Mouse (Mus musculus) limb, embryonic 11.5 days (tissue): Measurements from ENCODE around the gene Tnip1. TPM values are rescaled to one million over a fixed set of nuclear protein-coding genes. Genes with fewer than 3 reads are reported as not detected.

ENCODE experiments used
- ATAC-seq: fragments of 200-750 bp; cut with Nextera tagmentation; 2 replicates; pipeline ENCODE4 v1.8.0; 2017; ENCODE audit warnings: low read depth; ENCODE audit not compliant: insufficient number of reproducible peaks, low FRiP score, low TSS enrichment
- DNase-seq: peaks from one replicate; pipeline ENCODE4 v3.0.0-alpha.2; 2015; ENCODE audit warnings: low spot score
- H3K27ac ChIP-seq: fragments of 300-500 bp; sonication (generic); replicated peaks from 2 replicates; pipeline ENCODE4 v1.5.1; 2014; ENCODE audit warnings: low read depth, mild to moderate bottlenecking, low read length
- H3K27me3 ChIP-seq: fragments of 300-500 bp; sonication (generic); 2 replicates; pipeline ENCODE4 v1.6.1; 2014; ENCODE audit warnings: mild to moderate bottlenecking, low read length, mixed read lengths; ENCODE audit not compliant: control insufficient read depth, insufficient read depth
- H3K36me3 ChIP-seq: fragments of 300-500 bp; sonication (generic); 2 replicates; pipeline ENCODE4 v1.6.1; 2014; ENCODE audit warnings: mild to moderate bottlenecking, low read length, moderate library complexity, mixed read lengths; ENCODE audit not compliant: control insufficient read depth, insufficient read depth
- H3K4me1 ChIP-seq: fragments of 300-500 bp; sonication (generic); 2 replicates; pipeline ENCODE4 v1.6.1; 2014; ENCODE audit warnings: low read length, mixed read lengths; ENCODE audit not compliant: control insufficient read depth, insufficient read depth
- H3K4me2 ChIP-seq: fragments of 300-500 bp; sonication (generic); 2 replicates; pipeline ENCODE4 v1.6.1; 2014; ENCODE audit warnings: low read depth, mild to moderate bottlenecking, moderate library complexity; ENCODE audit not compliant: severe bottlenecking
- H3K4me3 ChIP-seq: fragments of 300-500 bp; sonication (generic); 2 replicates; pipeline ENCODE4 v1.5.1; 2014; ENCODE audit warnings: low read depth, low read length
- H3K9ac ChIP-seq: fragments of 300-500 bp; sonication (generic); 2 replicates; pipeline ENCODE4 v1.6.1; 2014; ENCODE audit warnings: mild to moderate bottlenecking, low read length
- H3K9me3 ChIP-seq: fragments of 300-500 bp; sonication (generic); 2 replicates; pipeline ENCODE4 v1.6.1; 2016; ENCODE audit warnings: low read length; ENCODE audit not compliant: control insufficient read depth
- WGBS: fragments of 180-500 bp; shearing (Covaris S2); extraction: QIAGEN DNeasy Blood & Tissue Kit; methylation state at CpG from one replicate; pipeline ENCODE4 v1.1.7; 2014; 5-methylcytosine and 5-hydroxymethylcytosine counted together
- polyA plus RNA-seq: library from polyadenylated mRNA; unstranded; fragments of >200 nt; fragmentation: Nextera tagmentation; extraction: Ambion mirVana; gene quantifications from 2 replicates; pipeline ENCODE4 v1.2.1, GENCODE M21; 2014

The Tnip1 gene
- polyA plus RNA-seq, 1 experiment from 2014 or later = 13.4 TPM

DNA sequence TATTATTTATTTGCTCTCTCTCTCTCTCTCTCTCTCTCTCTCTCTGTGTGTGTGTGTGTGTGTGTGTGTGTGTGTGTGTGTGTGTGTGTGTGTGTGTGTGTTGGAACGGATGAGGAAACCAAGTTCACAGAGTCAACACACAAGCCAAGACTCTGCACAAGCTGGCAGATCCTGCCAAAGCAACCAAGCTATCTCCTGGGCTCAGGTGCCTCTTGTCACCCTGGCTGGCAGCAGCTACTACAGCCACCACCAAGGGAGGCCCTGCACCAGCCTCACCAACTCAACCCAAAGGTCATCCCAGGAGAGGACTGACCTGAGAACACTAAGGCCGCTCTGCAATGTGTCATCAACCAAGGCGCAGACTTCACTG lies 26.0 kb downstream of the Tnip1 start:
- WGBS = 80% methylated on average over 3 of the region's 3 CpGs
- Histone ChIP-seq H3K4me1 (peaks cover 4% of the 10 kb centered on the region), H3K9me3 (no peaks in the 10 kb centered on the region), H3K9ac (no peak overlapping the region), H3K27ac (no peak overlapping the region), H3K4me3 (no peak overlapping the region), H3K27me3 (no peaks in the 10 kb centered on the region), H3K36me3 (peaks cover 2% of the 10 kb centered on the region; the same call in 1 of the 2 replicates), H3K4me2 (no peak overlapping the region)
- ATAC-seq (no peak), DNase-seq (no peak)

DNA sequence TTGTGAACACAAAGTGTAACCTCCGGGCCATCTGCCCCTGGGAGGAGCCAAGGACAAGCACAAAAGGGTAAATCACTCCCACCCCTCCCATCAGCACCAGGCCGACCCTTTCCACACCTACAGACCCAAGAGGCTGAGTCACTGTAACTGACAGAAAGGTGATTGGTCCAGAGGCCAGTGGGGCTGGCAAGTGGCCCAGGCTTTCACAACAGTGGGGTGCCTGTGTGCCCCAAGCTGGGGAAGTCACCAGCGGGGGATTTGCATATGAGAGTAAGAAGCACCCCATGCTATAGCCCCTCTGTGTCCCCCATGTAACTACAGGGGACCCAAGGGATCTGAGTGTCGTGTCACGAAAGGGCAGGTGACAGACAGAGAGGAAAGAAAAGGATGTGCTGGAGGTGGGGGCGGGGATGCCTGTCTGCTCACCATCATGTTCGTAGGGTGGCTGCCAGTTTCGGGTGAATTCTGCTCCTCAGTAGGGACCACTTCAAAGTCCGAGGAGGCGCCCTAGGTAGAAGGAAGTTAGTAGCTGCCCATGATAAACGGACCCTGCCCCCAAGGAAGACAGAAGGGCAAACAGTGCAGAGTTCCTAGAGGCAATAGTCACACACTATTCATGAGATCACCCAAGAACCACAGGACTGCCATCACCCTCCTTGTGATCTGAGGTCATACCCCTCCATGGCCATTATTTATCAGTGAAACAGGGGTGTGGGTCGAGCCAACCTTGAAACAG lies 26.5 kb downstream of the Tnip1 start:
- no peak overlapping the region for H3K4me3 ChIP-seq
- ATAC-seq (no peak), DNase-seq (no peak)
- no peak overlapping the region for H3K4me2 ChIP-seq
- 27% methylated on average over 12 of the region's 12 CpGs for WGBS
- H3K36me3 ChIP-seq = peaks cover 2% of the 10 kb centered on the region; the same call in 1 of the 2 replicates
- H3K9me3 ChIP-seq = no peaks in the 10 kb centered on the region
- H3K9ac ChIP-seq = no peak overlapping the region
- no peaks in the 10 kb centered on the region for H3K27me3 ChIP-seq
- H3K4me1 ChIP-seq = peaks cover 4% of the 10 kb centered on the region
- H3K27ac ChIP-seq = no peak overlapping the region

DNA sequence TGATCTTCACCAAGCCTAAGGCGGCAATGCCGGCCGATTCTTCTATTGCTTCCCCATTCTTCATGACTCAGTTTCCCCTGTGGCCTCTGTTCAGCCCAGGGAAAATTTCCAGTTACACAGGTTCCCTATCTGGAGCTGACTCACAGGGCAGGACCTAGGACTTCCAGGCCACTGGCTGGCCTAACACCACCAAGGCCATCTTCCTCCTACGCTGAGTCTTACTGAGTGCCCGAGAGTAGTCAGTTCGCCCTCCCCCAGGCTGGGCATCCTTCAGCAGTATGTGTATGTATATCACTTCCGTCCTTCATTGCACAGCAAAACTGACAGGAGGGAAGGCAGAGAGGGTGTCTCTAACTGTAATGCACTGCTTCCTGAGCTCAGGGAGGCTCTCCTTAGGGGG lies 28.5 kb downstream of the Tnip1 start:
- ATAC-seq (no peak), DNase-seq (no peak)
- peaks cover 2% of the 10 kb centered on the region; the same call in 1 of the 2 replicates for H3K36me3 ChIP-seq
- no peak overlapping the region for H3K4me2 ChIP-seq
- no peak overlapping the region for H3K4me3 ChIP-seq
- no peaks in the 10 kb centered on the region for H3K27me3 ChIP-seq
- H3K9ac ChIP-seq = no peak overlapping the region
- peaks cover 4% of the 10 kb centered on the region for H3K4me1 ChIP-seq
- H3K27ac ChIP-seq = no peak overlapping the region
- 93% methylated on average over 7 of the region's 7 CpGs for WGBS
- H3K9me3 ChIP-seq = no peaks in the 10 kb centered on the region

DNA sequence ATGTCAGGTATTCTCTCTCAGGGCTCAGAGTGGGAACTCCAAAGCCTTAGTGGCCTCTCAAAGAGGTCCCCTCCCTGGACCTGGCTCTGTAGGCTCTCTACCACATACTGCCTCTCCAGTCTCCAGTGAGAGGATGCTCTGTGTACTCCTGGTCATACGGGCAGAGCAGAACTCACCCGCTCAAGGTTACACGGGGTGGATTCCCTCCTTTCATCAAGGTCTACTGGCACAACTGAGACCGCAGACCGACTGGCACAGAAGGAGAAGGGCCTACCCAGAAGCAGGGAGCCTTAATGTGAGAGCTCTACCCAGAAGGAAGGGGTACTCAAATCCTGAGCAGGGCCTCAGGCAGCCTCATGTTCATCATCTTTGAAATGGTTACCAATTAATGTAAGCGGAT lies 30.2 kb downstream of the Tnip1 start:
- no peaks in the 10 kb centered on the region; the same call in 1 of the 2 replicates for H3K36me3 ChIP-seq
- H3K4me2 ChIP-seq = no peak overlapping the region
- H3K9me3 ChIP-seq = no peaks in the 10 kb centered on the region
- H3K9ac ChIP-seq = no peak overlapping the region
- WGBS = 93% methylated on average over 6 of the region's 6 CpGs
- H3K27ac ChIP-seq = no peak overlapping the region
- H3K27me3 ChIP-seq = no peaks in the 10 kb centered on the region
- no peak overlapping the region for H3K4me3 ChIP-seq
- ATAC-seq = no peak
- no peak for DNase-seq
- peaks cover 4% of the 10 kb centered on the region for H3K4me1 ChIP-seq

DNA sequence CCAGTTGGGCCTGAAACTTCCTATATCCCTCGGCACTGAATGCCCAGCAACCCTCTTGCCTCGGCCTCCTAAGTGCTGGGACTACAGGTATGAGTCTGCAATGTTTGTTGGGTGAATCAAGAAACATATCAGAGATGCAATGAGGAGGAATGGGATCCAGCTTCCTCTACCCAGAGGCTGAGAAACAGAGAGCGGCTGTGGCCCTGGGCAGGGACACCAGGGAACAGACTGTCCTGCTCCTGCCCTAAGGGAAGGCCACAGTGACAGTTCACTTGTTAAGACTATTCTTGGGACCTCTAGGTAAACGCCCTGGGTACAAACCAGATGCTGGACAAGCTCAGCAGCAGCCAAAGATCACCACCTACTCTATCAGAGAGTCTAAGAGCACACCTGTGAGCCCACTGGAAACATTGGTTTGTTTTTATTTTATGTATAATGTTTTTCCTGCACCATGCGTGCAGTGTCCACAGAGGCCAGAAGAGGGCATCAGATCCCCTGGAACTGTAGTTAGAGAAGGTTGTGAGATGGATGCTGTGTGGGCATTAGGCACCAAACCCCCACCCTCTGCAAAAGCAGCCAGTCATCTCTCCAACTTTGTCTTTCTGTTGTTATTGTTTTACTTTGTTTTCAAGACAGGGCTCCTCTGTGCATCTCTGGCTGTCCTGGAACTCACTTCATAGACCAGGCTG lies 31.2 kb downstream of the Tnip1 start:
- DNase-seq (peak; percentile 57), ATAC-seq (no peak)
- WGBS = 63% methylated on average over 5 of the region's 5 CpGs
- Histone ChIP-seq H3K9me3 (no peaks in the 10 kb centered on the region), H3K4me2 (no peak overlapping the region), H3K36me3 (no peaks in the 10 kb centered on the region; the same call in 1 of the 2 replicates), H3K27me3 (no peaks in the 10 kb centered on the region), H3K27ac (no peak overlapping the region), H3K4me3 (no peak overlapping the region), H3K9ac (no peak overlapping the region), H3K4me1 (peaks cover 4% of the 10 kb centered on the region)

DNA sequence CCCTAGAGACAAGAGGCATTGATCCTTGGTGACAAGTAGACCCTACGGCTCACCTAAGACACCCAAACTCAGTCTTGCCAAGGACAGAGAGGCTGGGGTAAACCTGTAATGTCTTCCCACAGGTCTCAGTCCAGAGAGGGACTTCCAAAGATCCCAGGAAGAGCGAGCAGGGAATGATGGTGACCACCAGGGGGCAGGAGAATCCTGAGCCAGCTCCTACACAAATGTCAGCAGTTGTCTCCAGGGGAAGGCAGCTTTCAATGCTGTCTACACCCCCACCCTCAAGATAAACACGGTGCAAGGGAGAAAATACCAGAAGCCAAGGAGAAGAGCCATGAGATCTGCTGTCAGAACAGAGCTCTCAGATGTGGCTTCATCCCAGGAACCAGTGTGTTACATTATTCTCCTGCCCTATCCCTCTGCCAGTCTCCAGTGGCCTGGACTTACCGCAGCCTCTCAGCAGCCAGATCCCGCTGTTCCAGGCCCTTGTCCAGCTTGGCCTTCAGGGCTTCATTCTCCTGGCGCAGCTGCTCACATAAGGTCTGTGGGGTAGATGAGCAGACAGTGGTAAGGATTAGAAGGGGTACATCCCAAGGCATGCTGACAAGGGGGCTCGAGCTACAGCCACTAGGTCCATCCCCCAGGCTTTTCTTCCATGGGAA lies 32.3 kb downstream of the Tnip1 start:
- 75% methylated on average over 7 of the region's 7 CpGs for WGBS
- H3K27ac ChIP-seq = no peak overlapping the region
- H3K9ac ChIP-seq = no peak overlapping the region
- no peak for ATAC-seq
- H3K36me3 ChIP-seq = no peaks in the 10 kb centered on the region; the same call in 1 of the 2 replicates
- no peak overlapping the region for H3K4me3 ChIP-seq
- H3K4me2 ChIP-seq = no peak overlapping the region
- no peaks in the 10 kb centered on the region for H3K9me3 ChIP-seq
- H3K27me3 ChIP-seq = no peaks in the 10 kb centered on the region
- DNase-seq = peak; percentile 62
- no peaks in the 10 kb centered on the region for H3K4me1 ChIP-seq

DNA sequence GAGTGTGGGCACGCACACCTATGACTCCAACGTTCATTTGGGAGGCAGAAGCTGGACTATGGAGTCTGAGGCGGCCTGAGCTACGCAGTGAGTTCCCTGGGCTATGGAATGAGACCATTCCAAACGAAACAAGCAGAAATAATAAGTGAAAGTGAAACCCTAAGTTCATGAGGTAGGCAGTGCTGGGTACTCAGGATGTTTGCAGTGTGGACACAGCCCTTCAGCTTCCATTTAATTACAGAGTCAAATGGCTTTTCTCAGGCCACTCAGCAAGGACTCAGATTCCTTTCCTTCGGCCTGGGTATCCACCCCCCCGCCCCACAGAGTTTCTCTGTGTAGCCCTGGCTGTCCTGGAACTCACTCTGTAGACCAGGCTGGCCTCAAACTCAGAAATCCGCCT lies 33.0 kb downstream of the Tnip1 start:
- no peak for DNase-seq
- 87% methylated on average over 8 of the region's 8 CpGs for WGBS
- no peak overlapping the region for H3K27ac ChIP-seq
- no peak overlapping the region for H3K9ac ChIP-seq
- no peak overlapping the region for H3K4me2 ChIP-seq
- H3K9me3 ChIP-seq = no peaks in the 10 kb centered on the region
- ATAC-seq = no peak
- H3K36me3 ChIP-seq = no peaks in the 10 kb centered on the region; the same call in 1 of the 2 replicates
- H3K4me1 ChIP-seq = no peaks in the 10 kb centered on the region
- no peaks in the 10 kb centered on the region for H3K27me3 ChIP-seq
- no peak overlapping the region for H3K4me3 ChIP-seq

DNA sequence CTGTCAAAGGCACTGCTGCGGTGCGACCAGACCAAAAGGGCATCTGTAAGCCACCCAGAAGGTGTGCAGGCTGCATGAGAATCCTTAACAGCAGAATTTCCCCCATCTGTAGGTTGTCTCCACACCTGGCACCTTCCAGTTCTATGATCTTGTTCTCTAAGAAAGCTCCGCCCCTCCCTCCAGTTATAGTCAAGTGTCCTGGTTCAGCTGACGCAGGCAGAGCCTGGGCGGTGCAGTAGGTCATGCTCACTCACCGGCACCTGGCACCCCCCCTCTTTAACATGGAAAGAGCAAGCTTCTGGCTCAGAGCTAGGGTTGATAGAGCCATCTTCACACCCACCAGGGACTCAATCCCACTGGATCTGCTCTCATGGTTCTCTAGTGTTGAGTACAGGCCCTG lies 33.4 kb downstream of the Tnip1 start:
- H3K4me2 ChIP-seq = no peak overlapping the region
- H3K4me1 ChIP-seq = no peaks in the 10 kb centered on the region
- H3K27ac ChIP-seq = no peak overlapping the region
- H3K36me3 ChIP-seq = peaks cover 1% of the 10 kb centered on the region; the same call in 1 of the 2 replicates
- no peak for DNase-seq
- no peak overlapping the region for H3K4me3 ChIP-seq
- ATAC-seq = no peak
- no peaks in the 10 kb centered on the region for H3K9me3 ChIP-seq
- H3K9ac ChIP-seq = no peak overlapping the region
- 90% methylated on average over 6 of the region's 6 CpGs for WGBS
- H3K27me3 ChIP-seq = no peaks in the 10 kb centered on the region
